Mouse (Mus musculus) olfactory bulb, adult 2 months (tissue): ENCODE measurements around the gene Prkcz.

Experiments
- CTCF ChIP-seq: fragments of 200-500 bp; IDR thresholded peaks from 2 replicates; pipeline ENCODE4 v1.5.1; 2012; ENCODE audit warnings: low read depth, mild to moderate bottlenecking, low read length, moderate library complexity; ENCODE audit not compliant: insufficient read depth
- POLR2A ChIP-seq: fragments of 200-500 bp; IDR thresholded peaks from 2 replicates; pipeline ENCODE4 v1.6.1; 2012; ENCODE audit warnings: mild to moderate bottlenecking, low read depth, low read length, moderate library complexity; ENCODE audit not compliant: insufficient read depth

GRCm38 (mm10) chr4:155267047-155267543 lies 94.1 kb downstream of the Prkcz start:
- TF ChIP-seq CTCF (no peak), POLR2A (no peak)
